Mouse (Mus musculus) T-helper 17 cell (primary cell): ENCODE results near the gene Sox1.

ENCODE experiments used
- in situ Hi-C, 2 experiments: fragments of 300-600 bp; cut with MboI, MseI; formaldehyde crosslinking; loops; 1 replicate in 1 of 2; 2 replicates in 1 of 2; pipeline ENCODE4 v1.15.1; 2025; ENCODE audit warnings: high pct_unique_total_duplicates in 2 of 2

The Sox1 gene

GRCm38 (mm10) chr8:12409976-12410375, 14.9 kb downstream of the Sox1 start:
- in situ Hi-C loops: no loop called here

- in situ Hi-C loops: no loop called here
Observed at GRCm38 (mm10) chr8:12417056-12417455, 22.0 kb downstream of the Sox1 start.

- in situ Hi-C loops: no loop called here
Observed at GRCm38 (mm10) chr8:12420537-12420936, 25.4 kb downstream of the Sox1 start.

- in situ Hi-C loops: no loop called here
Observed at GRCm38 (mm10) chr8:12425906-12426305, 30.8 kb downstream of the Sox1 start.

- in situ Hi-C loops: no loop called here
Observed at GRCm38 (mm10) chr8:12427346-12427745, 32.3 kb downstream of the Sox1 start.

- in situ Hi-C loops: no loop called here
Observed at GRCm38 (mm10) chr8:12427886-12428799, 33.0 kb downstream of the Sox1 start.

- in situ Hi-C loops: no loop called here
Observed at GRCm38 (mm10) chr8:12428931-12429330, 33.8 kb downstream of the Sox1 start.

GRCm38 (mm10) chr8:12429601-12430172, 34.6 kb downstream of the Sox1 start:
- in situ Hi-C loops: no loop called here

GRCm38 (mm10) chr8:12430173-12430899, 35.2 kb downstream of the Sox1 start:
- in situ Hi-C loops: no loop called here

GRCm38 (mm10) chr8:12430900-12431737, 36.0 kb downstream of the Sox1 start:
- in situ Hi-C loops: no loop called here

- in situ Hi-C loops: no loop called here
Observed at GRCm38 (mm10) chr8:12431738-12432055, 36.6 kb downstream of the Sox1 start.

- in situ Hi-C loops: no loop called here
Observed at GRCm38 (mm10) chr8:12432546-12432945, 37.5 kb downstream of the Sox1 start.

- in situ Hi-C loops: no loop called here
Observed at GRCm38 (mm10) chr8:12434771-12435170, 39.7 kb downstream of the Sox1 start.

- in situ Hi-C loops: no loop called here
Observed at GRCm38 (mm10) chr8:12438021-12438420, 42.9 kb downstream of the Sox1 start.

GRCm38 (mm10) chr8:12439044-12439443, 43.9 kb downstream of the Sox1 start:
- in situ Hi-C loops: no loop called here

- in situ Hi-C loops: loop anchor here in 1 of 2 experiments (10.0 kb wide), 1 partner anchor 425 kb away; no protein-coding TSS in a partner anchor
Observed at GRCm38 (mm10) chr8:12439846-12440245, 44.8 kb downstream of the Sox1 start.

GRCm38 (mm10) chr8:12440997-12441396, 45.9 kb downstream of the Sox1 start:
- in situ Hi-C loops: loop anchor here in 1 of 2 experiments (10.0 kb wide), 1 partner anchor 426 kb away; no protein-coding TSS in a partner anchor

- in situ Hi-C loops: loop anchor here in 1 of 2 experiments (10.0 kb wide), 1 partner anchor 430 kb away; no protein-coding TSS in a partner anchor
Observed at GRCm38 (mm10) chr8:12445258-12445657, 50.2 kb downstream of the Sox1 start.

GRCm38 (mm10) chr8:12445926-12446680, 51.0 kb downstream of the Sox1 start:
- in situ Hi-C loops: loop anchor here in 1 of 2 experiments (10.0 kb wide), 1 partner anchor 431 kb away; no protein-coding TSS in a partner anchor
